Mouse (Mus musculus): ENCODE results near the gene Zc3hav1l. TPM values are rescaled to one million over a fixed set of nuclear protein-coding genes. Genes with fewer than 3 reads are reported as not detected.

Gene Zc3hav1l
- polyA plus RNA-seq (2012; rRNA removed; ENCODE audit: low replicate concordance), result 0.51 and 0.81 TPM in 2 replicates

GRCm38 (mm10) chr6:38298761-38299401 lies at the start of gene Zc3hav1l:
Gene Zc3hav1l (minus strand): TSS chr6:38299259.

GRCm38 (mm10) chr6:38253736-38254641 lies 45.1 kb downstream of the Zc3hav1l start, which contains the start of gene D630045J12Rik:
Gene D630045J12Rik (minus strand): TSS chr6:38254009.

Other genes starting within 250 kb of the Zc3hav1l start
- gene Tmem213, start 190.0 kb downstream of the Zc3hav1l start, polyA plus RNA-seq (2012; rRNA removed; ENCODE audit: low replicate concordance), result 7.6 TPM in 1 of 2 replicates, not detected in the other
- 0.02 and 2.7 TPM in 2 replicates for gene Atp6v0a4, start 174.7 kb downstream of the Zc3hav1l start, polyA plus RNA-seq (2012; rRNA removed; ENCODE audit: low replicate concordance)
- 0.17 and 0.88 TPM in 2 replicates for gene D630045J12Rik, start 45.2 kb downstream of the Zc3hav1l start, polyA plus RNA-seq (2012; rRNA removed; ENCODE audit: low replicate concordance)
- gene Zc3hav1, start 55.3 kb upstream of the Zc3hav1l start, polyA plus RNA-seq (2012; rRNA removed; ENCODE audit: low replicate concordance), result 11.5 and 13.5 TPM in 2 replicates
- 0.02 and 0.16 TPM in 2 replicates for gene Ttc26, start 82.2 kb upstream of the Zc3hav1l start, polyA plus RNA-seq (2012; rRNA removed; ENCODE audit: low replicate concordance)
- 1.3 and 2.1 TPM in 2 replicates for gene Ubn2, start 134.7 kb upstream of the Zc3hav1l start, polyA plus RNA-seq (2012; rRNA removed; ENCODE audit: low replicate concordance)
- gene Fmc1, start 234.2 kb upstream of the Zc3hav1l start, polyA plus RNA-seq (2012; rRNA removed; ENCODE audit: low replicate concordance), result 379 and 551 TPM in 2 replicates